In genomic region chr5:144015845-144016244, GRCm38 (mm10) we compare ENCODE assay signal across 28 mouse cellular contexts. TPM values are rescaled to one million over a fixed set of nuclear protein-coding genes. Genes with fewer than 3 reads are reported as not detected.
DNase-seq lines count a peak whose midpoint lies in the region; ATAC-seq lines count a peak whose summit lies in the region.
"Had no signal": no experiment of that assay in that cellular context is flagged by ENCODE, and none has a peak within 500 bp of the region (broad histone marks: within the 10 kb centered on the region; RNA-seq: fewer than 3 reads in every experiment).

No protein-coding gene starts in this region.

- H3K36me3 ChIP-seq in kidney, embryonic 15.5 days = peaks cover 16% of the 10 kb centered on the region

- no peak overlapping the region for H3K27ac ChIP-seq in kidney, embryonic 15.5 days
- H3K27ac ChIP-seq: embryonic facial prominence, embryonic 13.5 days; embryonic facial prominence, embryonic 15.5 days; forebrain, embryonic 10.5 days; forebrain, embryonic 12.5 days had no signal

- DNase-seq in cerebellum, adult 9-10 months = peak; percentile 5
- peak; percentile 60 for DNase-seq in 416B (ENCODE audit: low read depth)
- DNase-seq in frontal cortex, postnatal 25 days (ENCODE audit: low spot score in 2 of 2) = no peak
- DNase-seq: adrenal gland, adult 2 months; adrenal gland, postnatal 10 days; adrenal gland, postnatal 25 days; cerebellum, adult 11-12 months; cerebellum, adult 2 months; cerebellum, postnatal 14 days; cerebellum, postnatal 36 days; embryo, embryonic 11 days had no signal

- no peaks in the 10 kb centered on the region for H3K27me3 ChIP-seq in kidney, embryonic 15.5 days
- H3K27me3 ChIP-seq: embryonic facial prominence, embryonic 13.5 days; embryonic facial prominence, embryonic 15.5 days; forebrain, embryonic 12.5 days had no signal

- no peak for ATAC-seq in cerebellum, adult (ENCODE audit: insufficient number of reproducible peaks, low FRiP score, low TSS enrichment)
- peak; percentile 35 for ATAC-seq in megakaryocyte progenitor cell, adult 5-6 weeks (replicated peaks; ENCODE audit: poor library complexity)
- ATAC-seq in kidney, embryonic 15.5 days (replicated peaks; ENCODE audit: low FRiP score) = no peak

- no peak overlapping the region for H3K4me3 ChIP-seq in kidney, embryonic 15.5 days (replicated peaks)

- no peak overlapping the region for H3K4me2 ChIP-seq in kidney, embryonic 15.5 days

- H3K4me1 ChIP-seq in kidney, embryonic 15.5 days = peaks cover 15% of the 10 kb centered on the region; the same call in 1 of the 2 replicates
- H3K4me1 ChIP-seq: embryonic facial prominence, embryonic 13.5 days; forebrain, embryonic 12.5 days had no signal

- no peaks in the 10 kb centered on the region for H3K9me3 ChIP-seq in kidney, embryonic 15.5 days (replicated peaks)
- H3K9me3 ChIP-seq: embryonic facial prominence, embryonic 13.5 days; embryonic facial prominence, embryonic 15.5 days; forebrain, embryonic 10.5 days; forebrain, embryonic 12.5 days had no signal

- H3K9ac ChIP-seq in kidney, embryonic 15.5 days = no peak overlapping the region
- H3K9ac ChIP-seq: embryonic facial prominence, embryonic 13.5 days; embryonic facial prominence, embryonic 15.5 days; forebrain, embryonic 12.5 days had no signal

- WGBS in kidney, embryonic 15.5 days = 65% methylated on average over 9 of the region's 9 CpGs

RNA-seq across cellular contexts. Expression of gene Ccz1, which starts 1.2 kb away (rescaled TPM):
- total RNA-seq in megakaryocyte progenitor cell, adult 5-6 weeks (2015) = 100 and 105 TPM in 2 replicates
- 120 and 133 TPM in 2 replicates for total RNA-seq in megakaryocyte progenitor cell, adult 5-6 weeks (2017)
- polyA plus RNA-seq in kidney, embryonic 15.5 days (2015; fragmentation: Nextera tagmentation; extraction: Ambion mirVana) = 84.3 and 91.6 TPM in 2 replicates

RNA-seq across cellular contexts. Expression of gene Ocm, which starts 10.6 kb away (rescaled TPM):
- total RNA-seq in megakaryocyte progenitor cell, adult 5-6 weeks (2015) = not detected in 2 replicates
- total RNA-seq in megakaryocyte progenitor cell, adult 5-6 weeks (2017) = not detected in 2 replicates
- polyA plus RNA-seq in kidney, embryonic 15.5 days (2015; fragmentation: Nextera tagmentation; extraction: Ambion mirVana) = 5.0 TPM in 2 replicates
- total RNA-seq: adrenal gland, adult 2 months; adrenal gland, postnatal 10 days; adrenal gland, postnatal 25 days; adrenal gland, postnatal 4 days; common myeloid progenitor, adult 5-6 weeks; ES-E14; MEL had no signal
- polyA plus RNA-seq: adrenal gland, adult 2 months; brain, embryonic 14.5 days; C2C12; cerebellum, adult 2 months; embryonic facial prominence, embryonic 11.5 days; embryonic facial prominence, embryonic 13.5 days; erythroblast, embryonic 14.5 days; forebrain, embryonic 10.5 days; forebrain, embryonic 12.5 days; forebrain, embryonic 14.5 days; forebrain, embryonic 16.5 days had no signal

Comparison
In these comparisons a context has a peak if more than half of its experiments do, and no peak if none do; other contexts are left out.
1. DNase-seq: peak in cerebellum, adult 9-10 months (single experiment) and 416B (single experiment); none in frontal cortex, postnatal 25 days (0 of 2).